Mouse (Mus musculus): Measurements from ENCODE around the gene Fosl1.
"Not testable (repeated sequence)": the region's sequence is repeated elsewhere in the genome, so short reads cannot be mapped to it uniquely, and the experiment has no call there.

Fosl1 gene

GRCm38 (mm10) chr19:5447515-5448353, at the start of gene Fosl1:
TSS of gene Fosl1 (plus strand) at chr19:5447547.
- peak; percentile 73 to 74 for DNase-seq

GRCm38 (mm10) chr19:5401073-5401472, 46.3 kb upstream of the Fosl1 start:
- not testable (repeated sequence) for DNase-seq

- DNase-seq: no peak
Measured at GRCm38 (mm10) chr19:5402293-5402692, 45.1 kb upstream of the Fosl1 start, which contains the start of gene Tsga10ip. TSS of gene Tsga10ip (minus strand) at chr19:5402526.

- DNase-seq: no peak
Measured at GRCm38 (mm10) chr19:5405924-5406323, 41.4 kb upstream of the Fosl1 start.

DNA sequence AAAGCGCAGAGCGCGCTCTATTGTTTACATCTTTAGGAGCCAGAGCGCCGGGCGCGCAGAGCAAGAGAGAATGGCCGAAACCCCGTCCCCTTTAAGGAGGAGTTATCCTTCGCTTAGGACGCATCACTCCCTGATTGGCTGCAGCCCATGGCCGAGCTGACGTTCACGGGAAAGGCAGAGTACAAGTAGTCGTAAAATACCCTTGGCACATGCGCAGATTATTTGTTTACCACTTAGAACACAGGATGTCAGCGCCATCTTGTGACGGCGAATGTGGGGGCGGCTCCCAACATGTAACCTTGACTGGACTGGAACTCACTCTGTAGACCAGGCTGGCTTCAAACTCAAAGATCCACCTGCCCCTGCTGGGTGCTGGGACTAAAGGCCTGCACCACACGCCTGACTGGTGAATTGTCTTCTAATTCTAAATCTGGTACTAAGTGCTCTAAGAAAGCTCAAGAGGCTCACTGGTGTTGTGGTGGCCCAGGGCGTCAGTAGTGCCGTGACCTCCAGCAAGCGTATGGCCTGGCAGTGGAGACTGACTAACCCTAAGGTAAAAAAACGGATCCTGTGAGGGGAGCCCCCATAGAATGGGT, 40.7 kb upstream of the Fosl1 start:
- DNase-seq: peak; percentile 59

DNA sequence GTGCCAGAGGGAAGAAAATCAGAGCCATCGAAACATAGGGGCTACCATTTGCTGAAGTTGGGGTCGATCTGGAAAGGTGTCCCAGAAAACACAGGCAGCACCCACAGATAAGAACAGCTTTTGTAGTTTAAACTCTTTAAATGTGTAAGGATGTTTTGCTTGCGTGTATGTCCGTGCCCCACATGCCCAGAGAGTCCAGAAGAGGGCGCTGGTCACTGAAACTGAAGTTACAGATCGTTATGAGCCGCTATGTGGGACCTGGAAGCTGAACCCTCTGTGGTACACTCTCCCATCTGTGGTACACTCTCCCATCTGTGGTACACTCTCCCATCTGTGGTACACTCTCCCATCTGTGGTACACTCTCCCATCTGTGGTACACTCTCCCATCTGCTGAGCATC, 40.2 kb upstream of the Fosl1 start:
- DNase-seq: peak; percentile 73 to 75

- DNase-seq: no peak
Measured at GRCm38 (mm10) chr19:5408057-5409001, 39.0 kb upstream of the Fosl1 start.

DNA sequence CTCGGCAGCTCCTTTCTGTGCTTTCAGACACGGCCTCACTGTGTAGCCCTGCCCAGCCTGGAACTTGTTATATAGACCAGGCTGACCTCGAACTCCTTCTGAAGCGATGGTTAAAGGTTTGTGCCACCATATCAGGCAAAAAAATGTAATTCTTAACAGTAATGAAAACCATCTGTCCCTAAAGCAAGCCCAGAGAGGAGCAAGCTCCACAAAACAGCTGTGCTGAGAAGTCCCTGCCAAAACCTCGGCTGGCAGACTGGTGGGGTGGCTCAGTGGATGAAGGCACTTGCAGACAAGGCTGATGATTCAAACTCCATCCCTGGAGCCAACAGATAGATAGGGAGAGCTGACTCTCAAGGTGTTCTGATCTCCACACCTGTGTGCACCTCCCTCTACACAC, 38.3 kb upstream of the Fosl1 start:
- DNase-seq: no peak

DNA sequence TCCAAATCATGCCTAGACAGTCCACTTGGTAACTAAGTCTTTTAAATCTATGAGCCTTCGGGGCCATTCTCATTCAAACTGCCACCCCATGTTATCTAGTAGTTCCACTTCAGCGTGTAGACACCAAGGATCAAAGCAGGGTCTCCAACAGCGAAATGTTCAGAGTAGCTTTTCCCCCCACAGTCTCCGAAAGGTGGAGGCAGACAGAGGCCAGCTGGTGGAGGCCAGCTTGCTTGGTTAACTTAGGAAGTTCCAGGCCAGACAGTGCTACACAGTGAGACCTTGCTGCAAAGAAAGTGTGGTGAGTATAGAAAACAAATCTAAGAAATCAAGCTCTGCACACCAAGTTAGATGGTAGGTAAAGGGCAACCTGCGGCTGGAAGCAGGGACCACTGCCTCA, 36.7 kb upstream of the Fosl1 start:
- DNase-seq: no peak

GRCm38 (mm10) chr19:5411961-5412360, 35.4 kb upstream of the Fosl1 start:
- no peak for DNase-seq

DNA sequence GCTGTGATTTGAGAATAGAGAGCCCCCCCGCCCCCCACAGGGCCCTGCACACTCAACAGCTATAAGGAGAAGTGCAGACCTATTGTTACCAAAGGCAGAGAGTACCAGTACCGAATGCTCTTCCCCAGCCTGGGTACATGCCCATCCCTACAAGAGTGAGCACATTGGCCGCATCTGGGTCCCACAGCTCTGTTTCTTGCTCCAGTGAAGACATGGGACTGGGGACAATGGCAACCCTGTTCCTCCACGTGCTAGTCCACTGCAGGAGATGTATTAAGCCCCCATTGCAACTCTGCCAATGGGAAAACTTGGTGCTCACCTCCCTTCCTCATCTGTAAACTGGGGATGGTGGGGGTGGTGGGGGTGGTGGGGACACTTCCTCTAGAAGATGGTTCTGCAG, 33.5 kb upstream of the Fosl1 start:
- no peak for DNase-seq

DNA sequence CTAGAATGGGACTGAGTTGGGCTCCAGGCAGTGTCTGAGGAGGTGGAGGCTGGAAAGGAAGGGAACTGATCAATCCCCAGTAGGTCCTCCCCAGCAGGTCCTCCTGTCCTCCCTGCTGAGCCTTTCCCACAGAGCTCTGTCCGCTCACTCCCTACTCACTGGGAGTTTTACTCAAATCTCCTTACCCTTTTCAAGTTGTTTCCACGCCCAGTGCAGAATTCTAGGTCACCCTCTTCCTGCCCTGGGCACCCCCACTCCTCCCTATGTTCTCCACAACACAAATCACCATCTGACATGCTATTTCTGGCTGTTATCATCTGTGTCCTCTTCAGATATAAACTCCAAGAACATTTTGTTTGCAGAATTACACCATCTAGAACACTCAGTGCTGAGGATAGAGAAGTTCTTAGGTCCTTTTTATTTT, 32.8 kb upstream of the Fosl1 start:
- no peak for DNase-seq

DNA sequence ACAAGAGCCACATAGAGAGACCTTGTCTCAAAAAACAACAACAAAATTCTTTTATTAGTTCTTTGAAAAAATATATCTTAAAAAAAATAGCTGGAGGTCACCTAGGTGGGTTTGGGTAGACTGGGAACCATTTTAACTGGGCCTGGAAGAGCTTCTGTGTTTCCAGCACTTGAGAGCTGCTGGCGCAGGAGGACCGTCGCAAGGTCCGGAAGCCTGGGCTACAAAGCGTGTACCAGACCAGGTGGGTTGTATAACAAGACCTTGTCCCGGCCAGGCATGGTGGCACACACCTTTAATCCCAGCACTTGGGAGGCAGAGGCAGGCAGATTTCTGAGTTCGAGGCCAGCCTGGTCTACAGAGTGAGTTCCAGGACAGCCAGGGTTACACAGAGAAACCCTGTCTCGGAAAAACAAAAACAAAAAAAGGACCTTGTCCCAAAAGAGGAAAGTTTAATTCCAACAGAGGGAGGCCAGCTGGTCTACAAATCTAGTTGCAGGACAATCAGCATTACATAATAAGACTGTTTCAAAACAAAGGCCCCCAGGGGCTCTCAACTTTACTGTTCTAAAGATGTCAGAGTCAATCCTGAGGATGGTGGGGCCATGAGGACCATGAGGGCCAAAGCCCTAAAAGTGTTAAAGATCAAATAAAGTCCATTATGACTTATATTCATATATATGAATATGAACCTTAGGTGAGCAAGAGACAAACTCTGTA, 28.4 kb upstream of the Fosl1 start:
- DNase-seq: no peak

- DNase-seq: no peak
Measured at GRCm38 (mm10) chr19:5419630-5420029, 27.7 kb upstream of the Fosl1 start.

GRCm38 (mm10) chr19:5420579-5420978, 26.8 kb upstream of the Fosl1 start:
- no peak for DNase-seq

DNA sequence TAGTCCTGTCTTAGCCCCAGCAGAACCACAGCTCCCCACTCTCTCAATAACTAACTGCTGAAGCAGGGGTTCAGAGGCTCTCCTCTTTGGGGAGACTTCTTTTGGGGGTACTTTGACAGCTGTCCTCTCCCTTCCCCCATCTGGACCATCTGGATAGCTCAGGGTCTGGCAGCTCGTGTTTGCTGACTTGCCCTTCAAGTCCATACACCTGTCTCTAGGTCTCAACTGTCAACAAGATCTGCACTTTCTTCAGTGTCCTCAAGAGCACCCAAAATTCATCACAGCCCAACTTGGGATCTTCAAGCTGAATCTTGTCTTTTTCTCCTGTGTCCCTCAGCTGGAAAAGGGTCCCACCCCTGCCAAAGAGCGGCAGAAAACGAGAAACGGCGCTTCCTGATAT, 25.6 kb upstream of the Fosl1 start:
- DNase-seq: no peak

- peak; percentile 46 to 57 for DNase-seq
Measured at GRCm38 (mm10) chr19:5422267-5422666, 25.1 kb upstream of the Fosl1 start.

DNA sequence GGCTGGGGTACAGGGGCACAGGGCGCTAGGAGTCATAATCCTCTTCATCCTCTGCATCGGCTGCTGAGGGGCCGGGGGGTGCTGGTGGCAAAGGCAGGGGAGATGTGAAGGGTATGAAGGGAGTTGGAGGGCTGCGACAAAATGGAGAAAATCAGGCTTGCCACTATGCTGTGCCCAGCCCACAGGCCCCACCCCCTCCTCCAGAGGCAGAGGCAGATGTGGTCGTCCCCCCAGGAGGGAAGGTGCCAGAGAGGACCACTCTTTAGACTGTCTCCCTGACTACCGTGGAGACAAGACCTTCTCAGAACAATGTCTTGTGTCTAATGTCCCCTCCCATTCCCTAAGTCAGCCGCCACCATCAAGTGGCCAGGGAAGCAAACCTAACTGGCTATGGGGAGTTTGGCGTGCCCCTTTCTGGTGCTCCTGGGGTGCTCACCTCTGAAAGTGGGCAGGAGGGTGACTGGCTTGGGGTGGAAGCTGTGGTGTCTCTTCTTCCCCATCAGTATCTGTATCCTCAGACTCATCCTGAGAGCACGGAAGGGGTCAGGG, 24.4 kb upstream of the Fosl1 start:
- DNase-seq: peak in 1 of 2 experiments; percentile 17

DNA sequence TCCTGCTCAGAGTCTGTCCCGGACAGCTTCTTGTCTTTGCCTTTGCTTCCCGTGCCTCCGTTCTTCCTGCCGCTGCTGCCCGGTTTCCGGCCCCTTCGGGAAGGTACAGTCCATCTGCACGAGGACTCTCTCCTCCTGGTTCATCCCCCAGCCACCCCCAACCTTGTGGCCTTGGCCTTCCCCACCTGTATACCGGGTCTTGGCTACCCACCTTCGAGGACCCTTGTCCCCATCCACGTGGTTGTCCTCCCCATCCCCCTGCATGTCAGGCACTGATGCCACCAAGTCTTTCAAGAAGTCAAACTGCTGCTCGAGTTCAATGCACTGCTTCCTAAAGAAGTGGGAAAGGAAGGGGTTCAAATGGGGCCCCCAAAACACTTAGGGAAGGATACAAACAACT, 23.8 kb upstream of the Fosl1 start:
- DNase-seq: peak; percentile 22 to 31

DNA sequence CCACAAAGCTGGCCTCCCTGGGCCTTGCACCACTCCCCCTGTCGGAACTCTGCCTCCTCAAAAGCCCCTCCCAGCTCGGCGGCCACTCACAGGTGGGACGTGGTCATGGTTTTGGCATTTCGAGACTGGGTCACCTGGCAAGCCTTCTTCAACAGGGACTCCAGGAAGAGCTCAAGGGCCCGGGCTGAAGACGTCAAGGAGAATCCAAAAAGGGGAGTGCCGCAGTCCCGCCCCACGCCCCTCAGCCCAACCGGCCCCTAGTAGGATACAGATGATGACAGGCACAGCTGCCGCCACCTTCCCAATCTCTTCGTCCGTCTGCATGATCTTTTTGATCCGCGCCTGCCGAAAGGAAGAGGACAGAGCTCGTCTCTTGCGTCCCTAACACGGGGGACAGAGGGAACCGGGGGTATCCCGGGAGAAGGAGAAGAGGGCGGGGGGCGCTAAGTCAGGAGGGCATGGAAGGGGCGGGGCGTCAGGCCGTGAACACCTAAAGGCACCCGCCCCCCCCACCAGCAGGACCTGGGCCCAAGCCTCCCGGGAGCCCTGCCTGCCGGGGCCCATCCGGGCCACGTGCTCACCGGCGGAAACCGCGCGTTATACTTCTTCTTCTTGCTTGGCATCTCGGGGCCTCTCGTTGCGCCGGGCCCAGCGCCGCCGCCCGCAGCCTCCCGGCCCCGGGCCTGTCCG, 23.1 kb upstream of the Fosl1 start:
- DNase-seq: peak; percentile 77 to 82
